Mouse (Mus musculus): ENCODE measurements around the gene Sox10.

GRCm38 (mm10) chr15:79210357-79210756 lies 45.3 kb upstream of the Sox10 start:
- TF ChIP-seq CHD2 (IDR thresholded peaks at IDR 0.05; ENCODE audit: low read depth, low read length) (no peak), ZC3H11A (IDR thresholded peaks at IDR 0.05; ENCODE audit: borderline replicate concordance, low read depth, low read length) (no peak), ZNF384 (IDR thresholded peaks at IDR 0.05; ENCODE audit: low read depth, low read length) (no peak)
